Mouse (Mus musculus) heart, postnatal 0 days (tissue): ENCODE results near the gene 1700008O03Rik.

Source experiments
- CTCF ChIP-seq: IDR thresholded peaks from 2 replicates; pipeline ENCODE4 v1.5.1; 2016; ENCODE audit warnings: antibody characterized with exemption, control low read depth, low read depth
- EP300 ChIP-seq: IDR thresholded peaks from 2 replicates; pipeline ENCODE4 v1.6.1; 2016; ENCODE audit warnings: antibody characterized with exemption, low read depth

DNA sequence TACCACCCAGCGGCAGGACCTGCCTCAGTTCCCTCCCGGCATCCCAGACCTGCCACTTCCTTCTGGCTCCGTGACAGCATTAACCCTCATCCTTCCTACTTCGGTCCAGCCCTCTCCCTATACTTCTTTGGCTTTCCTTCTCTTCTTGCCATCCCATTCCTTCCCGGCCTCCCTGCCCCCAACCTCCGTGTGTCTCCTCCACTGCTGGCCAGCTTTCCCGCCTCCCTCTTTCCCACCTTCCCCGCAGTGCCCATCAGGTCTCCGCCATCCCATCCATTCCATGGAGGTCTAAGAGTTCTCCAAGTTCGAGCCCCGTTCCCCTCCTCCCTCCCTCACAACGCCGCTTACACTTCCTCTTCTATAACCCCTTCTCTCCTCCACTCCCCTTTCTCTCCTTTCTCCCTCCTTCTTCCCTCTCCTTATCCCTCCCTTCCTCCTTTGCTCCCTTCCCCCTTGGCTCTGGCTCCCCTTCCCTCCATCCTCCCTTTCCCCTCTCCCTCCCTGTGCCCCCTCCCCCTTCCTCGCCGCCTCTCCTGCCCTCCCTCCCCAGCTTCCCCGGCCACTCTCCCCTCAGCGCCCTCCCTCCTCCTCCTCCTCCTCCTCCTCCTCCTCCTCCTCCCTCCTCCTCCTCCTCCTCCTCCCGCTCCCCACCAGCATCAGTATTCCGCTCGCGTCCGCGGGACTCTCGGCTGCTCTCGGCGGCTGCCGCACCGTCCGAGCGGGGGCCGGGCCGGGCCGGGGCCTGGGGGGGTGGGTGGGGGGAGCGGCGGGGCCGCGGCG lies 42.7 kb upstream of the 1700008O03Rik start:
- no peak for TF ChIP-seq EP300
- no peak for TF ChIP-seq CTCF
